Mouse (Mus musculus) thymus, postnatal 0 days (tissue): ENCODE data around the gene Cdkal1. TPM values are rescaled to one million over a fixed set of nuclear protein-coding genes. Genes with fewer than 3 reads are reported as not detected.

ENCODE experiments used
- DNase-seq: peaks from one replicate; pipeline ENCODE4 v3.0.0-alpha.2; 2015; ENCODE audit warnings: low spot score
- polyA plus RNA-seq: library from polyadenylated mRNA; unstranded; fragments of >200 nt; fragmentation: Nextera tagmentation; extraction: Ambion mirVana; gene quantifications from 2 replicates; pipeline ENCODE4 v1.2.1, GENCODE M21; 2015

The Cdkal1 gene
- polyA plus RNA-seq, 1 experiment from 2014 or later: 31.9 TPM

DNA sequence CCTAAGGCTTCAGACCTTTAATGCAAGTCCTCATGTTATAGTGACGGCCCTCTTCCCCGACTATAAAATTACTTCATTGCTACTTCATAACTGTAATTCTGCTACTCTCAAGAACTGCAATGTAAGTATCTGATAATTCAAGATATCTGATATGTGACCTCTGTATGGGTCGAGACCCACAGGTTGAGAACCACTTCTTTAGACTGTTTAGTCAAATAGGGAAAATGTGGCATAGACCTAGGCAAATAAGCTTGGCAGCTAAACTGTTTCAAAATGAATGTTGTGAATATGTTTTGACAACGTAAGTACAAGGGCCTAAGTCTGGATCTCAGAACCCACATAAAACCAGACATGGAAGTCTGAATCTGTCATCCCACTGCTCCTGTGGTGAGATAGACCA lies 266.8 kb downstream of the Cdkal1 start:
- no peak for DNase-seq

- DNase-seq: no peak
Observed at GRCm38 (mm10) chr13:29581762-29582700, 273.4 kb downstream of the Cdkal1 start.

DNA sequence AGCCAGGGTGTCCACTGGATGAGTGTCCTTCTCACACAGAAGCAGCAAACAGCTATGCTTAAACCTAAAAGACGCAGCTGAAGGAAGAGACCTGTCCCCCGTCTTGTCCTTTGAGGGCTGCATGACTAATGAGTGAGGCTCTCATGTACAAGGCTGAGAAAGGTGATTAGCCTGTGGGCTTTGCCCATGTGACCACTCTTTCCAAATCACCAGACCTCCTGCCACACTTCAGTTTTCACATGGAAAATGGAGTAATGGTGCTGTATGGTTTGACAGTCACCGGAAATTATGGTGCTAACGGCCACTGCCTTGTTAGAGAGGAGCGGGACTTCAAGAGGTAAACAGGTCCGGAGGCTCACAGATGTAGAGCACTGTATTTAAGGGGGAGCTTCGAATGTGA lies 274.7 kb downstream of the Cdkal1 start:
- no peak for DNase-seq

GRCm38 (mm10) chr13:29580009-29580408 lies 275.5 kb downstream of the Cdkal1 start:
- no peak for DNase-seq

- DNase-seq: no peak
Observed at GRCm38 (mm10) chr13:29578621-29579020, 276.9 kb downstream of the Cdkal1 start.

DNA sequence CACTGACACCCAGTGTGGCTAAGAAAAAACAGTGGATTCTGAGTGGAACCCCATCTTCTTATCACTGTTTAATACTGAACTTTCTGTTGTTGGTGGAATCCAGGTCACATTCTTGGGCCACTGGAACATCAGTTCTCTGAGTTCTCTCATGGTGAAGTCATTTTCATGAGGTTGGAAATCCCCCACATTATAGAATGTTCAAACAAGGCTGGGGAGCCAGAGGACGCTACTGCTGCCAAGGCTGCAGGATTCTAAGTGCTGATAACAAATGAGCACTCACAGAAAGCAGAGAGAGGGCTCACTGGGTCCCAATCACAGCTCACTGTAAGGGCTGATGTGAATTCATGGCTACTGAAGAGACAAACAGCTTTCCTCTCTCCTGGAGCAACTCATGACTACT lies 280.7 kb downstream of the Cdkal1 start:
- DNase-seq: no peak

DNA sequence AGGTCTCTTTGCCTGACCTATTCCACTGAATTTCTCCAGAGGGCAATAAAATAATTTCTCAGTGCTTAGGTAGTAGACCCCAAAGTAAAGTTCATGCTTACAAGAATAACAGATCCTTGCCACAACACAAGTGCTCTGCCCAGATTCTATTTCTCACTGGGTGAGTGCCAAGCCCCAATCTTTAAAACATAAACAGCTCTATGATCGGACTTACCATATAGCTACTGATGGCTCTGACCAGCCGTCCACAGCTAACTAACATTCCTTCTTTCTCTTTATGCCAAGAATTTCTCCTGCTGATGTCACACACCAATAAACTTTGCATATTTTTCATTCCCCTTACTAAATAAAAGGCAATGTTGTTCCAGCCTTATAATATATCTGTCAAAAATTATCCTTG lies 283.0 kb downstream of the Cdkal1 start:
- no peak for DNase-seq

- no peak for DNase-seq
Observed at GRCm38 (mm10) chr13:29565710-29566109, 289.8 kb downstream of the Cdkal1 start.

GRCm38 (mm10) chr13:29559188-29559587 lies 296.3 kb downstream of the Cdkal1 start:
- no peak for DNase-seq

GRCm38 (mm10) chr13:29555160-29555785 lies 300.2 kb downstream of the Cdkal1 start:
- DNase-seq: no peak

GRCm38 (mm10) chr13:29553792-29554191 lies 301.7 kb downstream of the Cdkal1 start:
- DNase-seq: no peak

GRCm38 (mm10) chr13:29552322-29552870 lies 303.1 kb downstream of the Cdkal1 start:
- no peak for DNase-seq

DNA sequence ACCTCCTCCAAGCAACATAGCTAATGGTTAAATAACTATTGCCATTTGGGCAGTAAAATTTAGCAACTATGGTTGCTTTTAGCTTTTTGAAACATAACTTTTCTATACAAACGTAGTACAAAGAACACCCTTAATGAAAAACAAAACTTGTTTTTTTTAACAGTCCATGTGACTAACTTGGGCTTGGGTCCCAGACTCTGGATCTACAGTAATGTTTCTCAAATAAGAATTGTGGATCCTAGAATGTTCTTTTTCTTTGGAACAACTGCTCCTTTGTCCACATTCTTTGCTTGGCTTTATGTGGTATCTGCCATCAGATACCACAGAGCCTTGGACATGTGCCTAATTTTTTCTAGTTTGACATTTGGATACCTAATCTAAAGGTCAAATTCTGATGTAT lies 304.6 kb downstream of the Cdkal1 start:
- DNase-seq: no peak

DNA sequence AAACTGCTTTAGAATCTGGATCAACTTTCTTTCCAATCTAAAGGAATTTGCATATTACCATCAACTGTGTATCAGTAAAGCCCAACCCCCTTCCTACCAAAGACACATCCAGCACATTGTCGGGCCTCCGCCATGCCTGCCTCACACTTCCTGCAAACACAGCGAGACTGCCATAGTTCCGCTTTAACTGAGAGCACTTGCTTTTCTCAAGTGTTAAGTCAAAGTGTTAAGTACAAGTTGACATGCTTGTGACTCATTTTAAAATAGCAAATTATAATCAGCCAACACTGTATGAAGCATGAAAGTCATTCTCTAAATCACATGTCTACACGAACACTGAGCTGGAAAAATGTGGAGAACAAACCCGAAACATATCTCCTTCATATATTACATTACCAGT lies 305.3 kb downstream of the Cdkal1 start:
- no peak for DNase-seq

DNA sequence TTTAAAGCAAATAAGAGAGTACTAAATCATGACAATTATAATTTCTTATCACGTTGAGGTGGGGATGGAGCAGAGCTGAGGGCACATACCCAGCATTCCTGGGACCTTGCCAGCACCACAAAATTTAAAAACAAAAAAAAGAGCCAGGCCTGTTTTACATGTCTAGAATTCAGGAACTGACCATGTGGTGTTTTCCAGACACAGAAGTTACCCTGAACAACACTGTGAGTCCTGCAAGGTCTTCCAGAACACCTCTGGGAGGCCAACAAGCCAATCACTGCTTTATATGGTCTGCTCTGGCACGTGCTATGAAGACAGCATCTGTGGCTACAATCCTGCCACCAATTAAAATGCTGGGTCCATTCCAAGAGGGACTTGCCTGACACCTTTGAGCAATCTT lies 305.7 kb downstream of the Cdkal1 start:
- DNase-seq: no peak

GRCm38 (mm10) chr13:29537906-29538305 lies 317.6 kb downstream of the Cdkal1 start:
- no peak for DNase-seq

DNA sequence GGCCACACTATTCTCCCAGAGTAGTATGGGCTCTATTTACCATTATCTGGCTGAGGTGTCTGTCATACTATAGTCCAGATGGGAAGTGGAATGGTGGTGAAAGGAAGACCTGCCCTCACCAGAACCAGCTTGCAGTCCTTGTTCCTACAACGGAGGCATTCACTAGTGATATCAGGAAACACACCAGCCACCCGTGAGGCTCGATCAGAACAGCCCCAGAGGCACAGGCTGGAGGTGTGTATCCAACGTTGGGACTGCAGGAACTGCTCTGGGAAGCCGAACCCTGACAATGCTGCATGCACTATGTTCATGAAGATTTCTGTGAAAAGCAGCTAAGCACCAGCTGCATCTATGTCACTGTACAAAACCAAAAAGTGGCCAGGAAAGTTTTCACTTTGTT lies 321.9 kb downstream of the Cdkal1 start:
- DNase-seq: no peak

DNA sequence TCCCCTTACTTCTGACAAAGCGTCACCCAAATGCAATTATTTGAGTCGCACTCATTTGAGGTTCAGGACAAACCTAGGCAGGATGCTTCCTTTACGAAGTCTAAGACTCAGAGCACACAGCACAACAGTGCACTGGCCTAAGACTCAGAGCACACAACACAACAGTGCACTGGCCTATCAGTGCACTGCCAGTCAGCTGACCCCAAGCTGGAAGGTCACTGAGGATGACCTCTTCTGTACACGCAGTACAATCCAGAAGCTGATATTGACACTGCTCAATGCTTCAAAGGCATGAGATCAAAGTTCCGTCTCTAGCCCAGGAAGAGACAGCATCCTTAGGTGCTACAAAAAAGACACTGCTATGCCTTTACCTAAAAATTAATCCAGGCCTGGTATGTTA lies 327.1 kb downstream of the Cdkal1 start:
- DNase-seq: no peak

DNA sequence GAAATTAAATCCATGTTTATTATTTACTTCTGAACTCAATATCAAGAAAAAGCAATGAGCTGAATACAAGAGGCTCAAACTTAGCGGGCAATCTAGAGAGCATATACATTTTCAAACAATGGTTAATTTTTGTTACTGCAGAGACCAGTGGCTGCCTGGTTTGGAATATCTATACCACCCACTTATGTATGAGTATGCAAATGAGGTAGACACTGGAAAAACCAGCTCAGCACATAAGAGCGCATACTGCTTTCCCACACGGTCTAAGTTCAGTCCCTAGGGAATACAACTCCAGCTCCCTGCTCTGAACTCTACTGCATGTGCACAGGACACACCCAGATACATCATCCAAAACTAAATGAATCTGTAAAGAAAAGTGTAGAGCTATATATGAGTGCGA lies 334.2 kb downstream of the Cdkal1 start:
- DNase-seq: no peak

DNA sequence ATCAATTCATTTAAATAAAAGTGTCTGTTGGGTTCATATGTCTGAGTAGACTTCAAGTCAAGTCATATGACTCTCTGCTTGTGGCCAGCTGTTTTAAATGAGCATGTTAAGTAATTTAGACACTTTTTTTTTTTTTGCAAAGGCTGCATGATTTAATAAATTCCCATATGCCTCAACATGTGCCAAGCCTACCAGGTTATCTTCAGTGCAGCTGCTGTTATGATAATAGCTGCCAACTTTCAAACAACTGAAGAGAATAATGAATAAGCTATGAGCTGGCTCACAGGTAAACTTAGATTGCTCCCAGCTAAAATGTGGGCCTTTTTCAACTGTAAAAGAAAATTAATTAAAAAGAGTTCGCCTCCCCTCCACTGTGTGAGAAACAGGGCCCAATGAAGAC lies 341.4 kb downstream of the Cdkal1 start:
- no peak for DNase-seq

DNA sequence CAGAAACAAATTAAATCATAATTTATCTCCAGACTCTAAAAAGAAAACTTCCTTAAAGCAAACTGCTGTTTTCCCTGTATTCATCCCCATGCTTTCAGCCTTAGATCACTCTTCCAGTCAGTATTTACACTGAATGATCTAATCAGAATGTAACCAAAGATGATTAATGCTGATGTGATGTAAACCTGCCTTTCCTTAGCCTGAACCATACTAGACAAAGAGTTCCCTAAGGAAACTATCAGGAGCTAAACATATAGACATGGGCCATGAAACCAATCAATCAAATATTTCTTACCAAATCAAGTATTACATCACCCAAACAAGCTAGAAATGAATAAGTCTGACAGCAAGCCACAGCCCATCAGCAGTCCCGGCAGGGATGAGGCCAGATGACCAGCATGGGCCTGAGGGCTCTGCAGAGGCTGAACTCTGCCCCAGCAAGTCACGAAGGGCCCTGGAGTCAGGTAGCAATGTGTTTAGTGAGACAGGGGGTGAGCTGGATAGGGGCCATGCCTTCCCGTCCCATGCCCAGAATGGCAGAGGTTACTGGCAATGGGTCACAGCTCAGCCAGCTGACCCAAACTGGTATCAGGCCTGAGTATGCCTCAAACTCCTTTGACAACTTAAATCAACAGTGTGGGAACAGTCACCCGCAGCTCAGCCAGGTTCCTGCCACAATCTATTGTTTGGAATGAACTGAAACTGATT lies 350.5 kb downstream of the Cdkal1 start:
- no peak for DNase-seq
